Mouse (Mus musculus) neural tube, embryonic 13.5 days (tissue): Measurements from ENCODE around the gene C77080. TPM values are rescaled to one million over a fixed set of nuclear protein-coding genes. Genes with fewer than 3 reads are reported as not detected.

Source experiments
- ATAC-seq: fragments of 200-750 bp; cut with Nextera tagmentation; 2 replicates; pipeline ENCODE4 v1.8.0; 2017; ENCODE audit warnings: low read depth, mild to moderate bottlenecking, moderate TSS enrichment, moderate library complexity
- H3K27ac ChIP-seq: fragments of 300-500 bp; sonication (generic); replicated peaks from 2 replicates; pipeline ENCODE4 v1.5.1; 2015; ENCODE audit warnings: moderate library complexity, mild to moderate bottlenecking, inconsistent platforms
- H3K27me3 ChIP-seq: fragments of 300-500 bp; sonication (generic); 2 replicates; pipeline ENCODE4 v1.6.1; 2015; ENCODE audit warnings: mild to moderate bottlenecking, inconsistent platforms
- H3K36me3 ChIP-seq: fragments of 300-500 bp; sonication (generic); 2 replicates; pipeline ENCODE4 v1.6.1; 2015; ENCODE audit warnings: mild to moderate bottlenecking, inconsistent platforms
- H3K4me1 ChIP-seq: fragments of 300-500 bp; sonication (generic); replicated peaks from 2 replicates; pipeline ENCODE4 v1.6.1; 2015; ENCODE audit warnings: inconsistent platforms
- H3K4me2 ChIP-seq: fragments of 300-500 bp; sonication (generic); 2 replicates; pipeline ENCODE4 v1.6.1; 2015; ENCODE audit warnings: inconsistent platforms, mild to moderate bottlenecking, moderate library complexity
- H3K4me3 ChIP-seq: fragments of 300-500 bp; sonication (generic); 2 replicates; pipeline ENCODE4 v1.5.1; 2015; ENCODE audit warnings: mild to moderate bottlenecking, inconsistent platforms
- H3K9ac ChIP-seq: fragments of 300-500 bp; sonication (generic); 2 replicates; pipeline ENCODE4 v1.6.1; 2015; ENCODE audit warnings: moderate library complexity, mild to moderate bottlenecking, inconsistent platforms
- H3K9me3 ChIP-seq: fragments of 300-500 bp; sonication (generic); 2 replicates; pipeline ENCODE4 v1.6.1; 2016; ENCODE audit warnings: inconsistent platforms
- WGBS: fragments of 180-500 bp; shearing (Covaris S2); methylation state at CpG from one replicate; pipeline ENCODE4 v1.1.7; 2015; 5-methylcytosine and 5-hydroxymethylcytosine counted together
- polyA plus RNA-seq: library from polyadenylated mRNA; unstranded; fragments of >200 nt; fragmentation: Nextera tagmentation; extraction: Ambion mirVana; gene quantifications from 2 replicates; pipeline ENCODE4 v1.2.1, GENCODE M21; 2015

C77080 gene
- polyA plus RNA-seq, 1 experiment from 2014 or later: 10.3 TPM

DNA sequence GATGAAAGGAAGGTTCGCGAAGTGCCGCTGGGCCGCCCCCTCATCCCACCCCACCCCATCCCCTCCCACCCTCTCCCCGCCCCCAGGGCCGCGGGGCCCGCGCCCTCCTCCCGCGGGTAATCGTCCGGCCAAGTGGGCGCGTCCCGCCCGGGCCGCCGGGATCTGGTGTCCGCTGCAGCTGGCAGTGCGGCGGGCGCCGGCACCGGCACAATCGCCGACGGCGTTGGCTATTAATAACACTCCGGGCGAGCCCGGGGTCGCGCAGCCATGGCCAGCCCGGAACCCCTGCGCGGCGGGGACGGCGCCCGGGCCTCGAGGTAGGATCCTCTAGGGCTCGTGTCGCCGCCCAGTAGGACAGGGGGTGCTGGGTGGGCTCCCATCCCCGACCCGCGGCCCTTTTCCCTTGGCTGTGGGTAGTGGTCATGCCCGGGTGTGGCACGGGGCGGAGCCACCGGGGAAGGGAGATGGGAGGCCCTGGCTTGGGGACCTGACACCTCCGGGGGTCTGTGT, 26.3 kb upstream of the C77080 start, which contains the start of gene Sync:
Sync (plus strand) TSS at position 146 of the 510 bp plus-strand sequence.
- peak; percentile 72 for ATAC-seq
- Histone ChIP-seq H3K9me3 (no peaks in the 10 kb centered on the region), H3K9ac (peak within 1 kb of the TSS; percentile 74), H3K4me2 (peak within 1 kb of the TSS; percentile 87), H3K36me3 (no peaks in the 10 kb centered on the region), H3K27me3 (peaks cover 21% of the 10 kb centered on the region), H3K4me1 (peaks cover 27% of the 10 kb centered on the region), H3K27ac (peak within 1 kb of the TSS; percentile 28; the same call in 1 of the 2 replicates), H3K4me3 (peak within 1 kb of the TSS; percentile 50)
- WGBS: 1% methylated on average over 52 of the region's 53 CpGs

DNA sequence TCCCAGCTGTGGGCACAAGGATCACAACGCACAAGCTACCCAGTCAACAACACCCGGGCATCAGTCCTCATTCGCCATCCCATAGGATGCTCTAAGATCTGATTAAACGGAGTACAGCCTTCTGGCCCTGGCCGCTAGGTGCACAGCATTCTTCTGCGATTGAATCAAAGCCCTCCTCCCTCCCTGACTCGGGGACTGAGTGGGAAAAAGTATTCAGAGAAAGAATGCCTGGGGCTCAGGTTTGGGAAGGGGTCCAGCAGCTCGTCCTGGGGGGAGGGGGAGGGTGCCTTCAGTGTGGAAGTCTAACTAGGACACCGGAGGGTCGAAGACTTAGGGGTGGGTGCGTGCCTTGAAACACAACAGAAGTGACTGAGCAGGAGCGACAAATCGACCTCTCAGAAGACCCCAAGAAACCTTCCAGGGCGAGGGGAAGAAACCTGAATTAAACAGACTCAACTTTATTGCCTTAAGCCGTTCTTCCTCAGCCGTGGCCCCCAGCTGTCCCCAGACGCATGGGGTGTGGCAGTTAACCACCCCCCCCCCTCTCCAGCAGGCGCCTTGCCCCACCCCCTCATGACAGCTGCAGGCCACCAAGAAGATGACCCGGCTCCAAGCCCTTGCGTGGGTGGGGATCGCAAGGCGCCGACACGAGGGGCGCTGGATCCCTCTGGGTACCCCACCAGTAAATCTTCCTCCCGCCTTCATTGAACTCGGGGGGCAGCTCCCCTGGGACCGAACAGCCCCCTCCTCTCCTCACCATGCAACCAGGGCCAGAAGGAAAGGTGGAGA, 25.7 kb upstream of the C77080 start:
- Histone ChIP-seq H3K9ac (peak overlapping the region; percentile 74), H3K27ac (peak overlapping the region; percentile 28; the same call in 1 of the 2 replicates), H3K4me2 (peak overlapping the region; percentile 87), H3K27me3 (peaks cover 21% of the 10 kb centered on the region), H3K9me3 (no peaks in the 10 kb centered on the region), H3K4me3 (peak overlapping the region; percentile 50), H3K4me1 (peaks cover 27% of the 10 kb centered on the region), H3K36me3 (no peaks in the 10 kb centered on the region)
- WGBS: 4% methylated on average over 28 of the region's 28 CpGs
- ATAC-seq: peak; percentile 51

DNA sequence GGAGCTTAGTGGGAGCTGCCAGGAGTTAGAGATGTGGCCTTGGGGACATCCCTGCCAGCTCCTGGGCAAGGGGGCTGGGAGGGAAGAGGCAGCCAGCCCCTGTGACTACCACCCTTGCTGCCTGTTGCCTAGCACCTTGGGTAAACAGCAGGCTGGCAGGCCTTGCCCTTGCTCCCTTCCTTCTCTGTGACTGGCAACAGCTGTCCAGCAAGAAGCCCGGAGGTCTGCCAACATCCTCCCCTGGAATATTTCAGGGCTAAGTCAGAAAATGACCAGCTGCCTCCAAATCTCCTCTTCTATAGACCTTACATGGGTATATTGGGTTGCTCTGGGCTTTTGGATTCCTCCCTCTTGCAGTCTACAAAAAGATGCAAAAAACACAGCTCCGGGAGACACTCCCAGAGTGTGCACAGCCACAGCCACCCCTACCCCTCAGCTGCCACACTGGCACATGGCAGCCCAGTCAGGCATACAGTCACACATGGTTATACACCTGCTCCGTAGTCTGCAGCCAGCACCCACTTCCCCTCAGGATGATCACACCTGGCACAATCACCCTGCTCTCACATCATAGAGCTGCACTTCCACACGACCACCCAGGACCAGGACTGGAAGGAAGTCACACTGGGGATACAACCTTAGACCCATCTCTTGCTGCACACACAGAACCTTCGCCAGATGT, 24.9 kb upstream of the C77080 start:
- H3K27me3 ChIP-seq: peaks cover 21% of the 10 kb centered on the region
- no peaks in the 10 kb centered on the region for H3K9me3 ChIP-seq
- no peaks in the 10 kb centered on the region for H3K36me3 ChIP-seq
- 0 out of 2 replicates have a peak, but pooled peaks have one; percentile 34 for ATAC-seq
- 66% methylated on average over 5 of the region's 5 CpGs for WGBS
- H3K4me1 ChIP-seq: peaks cover 27% of the 10 kb centered on the region
- H3K27ac ChIP-seq: no peak overlapping the region
- no peak overlapping the region for H3K4me3 ChIP-seq
- peak overlapping the region; percentile 87 for H3K4me2 ChIP-seq
- H3K9ac ChIP-seq: 0 out of 2 replicates have a peak overlapping the region, but pooled peaks have one; percentile 74

DNA sequence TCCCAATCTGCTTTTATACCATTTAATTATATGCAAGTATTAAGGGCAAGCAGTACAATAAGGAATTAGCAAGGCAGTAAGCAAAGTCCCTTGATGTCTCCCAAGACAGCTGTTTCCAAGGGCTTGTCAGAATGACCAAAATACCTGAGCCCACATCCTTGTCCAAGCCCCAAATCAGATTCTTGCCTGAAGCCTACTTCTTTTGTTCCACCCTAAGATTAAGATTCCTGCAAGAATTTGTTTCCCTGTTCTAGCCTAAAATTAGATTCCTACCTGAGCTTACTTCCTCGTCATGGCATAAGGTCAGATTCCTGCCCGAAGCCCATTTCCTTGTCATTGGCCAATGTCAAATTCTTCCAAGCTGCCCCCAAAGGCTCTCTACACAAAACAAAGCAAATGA, 23.5 kb upstream of the C77080 start:
- Histone ChIP-seq H3K36me3 (no peaks in the 10 kb centered on the region), H3K9me3 (no peaks in the 10 kb centered on the region), H3K27ac (no peak overlapping the region), H3K4me1 (peaks cover 27% of the 10 kb centered on the region), H3K4me2 (no peak overlapping the region), H3K4me3 (no peak overlapping the region), H3K27me3 (peaks cover 21% of the 10 kb centered on the region), H3K9ac (no peak overlapping the region)
- WGBS: 89% methylated on average over 2 of the region's 2 CpGs
- ATAC-seq: no peak

DNA sequence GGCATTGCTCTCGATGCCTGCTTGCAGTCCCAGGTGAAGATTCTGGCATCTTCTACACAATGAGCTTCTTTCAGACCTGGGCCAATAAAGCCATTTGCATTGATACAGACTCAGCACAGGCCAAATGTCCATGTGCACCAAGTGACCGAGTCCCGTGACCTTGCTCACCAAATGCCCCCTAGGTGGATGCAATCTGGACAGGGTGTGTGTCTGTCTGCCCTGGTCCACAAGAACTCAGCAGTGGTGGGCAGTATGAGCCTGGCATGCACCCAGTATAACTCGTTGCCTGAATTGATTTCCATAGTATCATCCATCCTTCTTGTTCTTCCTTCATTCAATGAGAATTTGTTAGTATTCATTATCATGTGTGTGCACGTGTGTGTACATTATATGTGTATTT, 22.0 kb upstream of the C77080 start:
- ATAC-seq: no peak
- no peak overlapping the region for H3K27ac ChIP-seq
- H3K9ac ChIP-seq: no peak overlapping the region
- H3K27me3 ChIP-seq: peaks cover 18% of the 10 kb centered on the region
- H3K4me3 ChIP-seq: no peak overlapping the region
- H3K4me2 ChIP-seq: no peak overlapping the region
- H3K9me3 ChIP-seq: no peaks in the 10 kb centered on the region
- 78% methylated on average over 5 of the region's 5 CpGs for WGBS
- no peaks in the 10 kb centered on the region for H3K36me3 ChIP-seq
- peaks cover 26% of the 10 kb centered on the region for H3K4me1 ChIP-seq

DNA sequence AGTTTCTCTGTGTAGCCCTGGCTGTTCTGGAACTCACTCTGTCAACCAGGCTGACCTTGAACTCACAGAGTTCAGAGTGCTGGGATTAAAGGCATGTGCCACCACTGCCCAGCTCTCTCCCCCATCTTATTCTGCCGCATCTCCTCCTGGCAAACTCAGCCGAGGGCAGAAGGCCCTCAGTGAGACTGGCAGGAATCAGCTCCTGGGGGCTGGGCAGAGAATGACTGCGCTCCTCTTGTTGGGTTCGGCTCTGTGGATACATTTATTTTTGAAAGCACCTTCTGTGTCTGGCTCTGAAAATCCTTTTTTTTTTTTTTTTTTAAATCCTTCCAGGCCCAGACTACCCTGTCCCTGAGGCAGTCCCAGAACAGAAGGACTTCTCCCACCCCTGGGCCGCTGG, 21.6 kb upstream of the C77080 start:
- Histone ChIP-seq H3K4me3 (no peak overlapping the region), H3K9ac (no peak overlapping the region), H3K4me2 (no peak overlapping the region), H3K27me3 (peaks cover 15% of the 10 kb centered on the region), H3K27ac (no peak overlapping the region), H3K36me3 (no peaks in the 10 kb centered on the region), H3K4me1 (peaks cover 22% of the 10 kb centered on the region), H3K9me3 (no peaks in the 10 kb centered on the region)
- 84% methylated on average over 5 of the region's 5 CpGs for WGBS
- no peak for ATAC-seq

DNA sequence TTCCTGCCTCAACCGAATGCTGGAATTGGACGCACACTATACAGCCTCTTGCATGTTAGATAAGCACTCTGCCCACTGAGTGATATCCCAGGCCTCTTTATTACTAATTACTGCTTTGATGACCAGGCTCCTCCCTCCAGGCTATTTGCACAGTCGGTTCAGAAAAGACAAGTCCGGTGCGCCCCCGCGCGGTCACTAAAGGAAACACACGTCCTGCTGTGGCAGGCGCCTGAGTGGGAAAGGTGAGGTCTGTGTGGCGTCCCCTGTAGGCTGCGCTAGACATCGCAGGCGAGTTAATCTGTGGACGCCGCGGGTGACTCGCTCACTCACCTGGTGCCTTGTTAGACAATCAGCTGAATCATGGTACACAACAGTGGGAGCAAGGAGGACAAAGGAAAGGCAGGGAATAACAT, 15.3 kb upstream of the C77080 start:
- Histone ChIP-seq H3K9me3 (no peaks in the 10 kb centered on the region), H3K4me1 (peaks cover 3% of the 10 kb centered on the region; the same call in 1 of the 2 replicates), H3K9ac (no peak overlapping the region), H3K36me3 (no peaks in the 10 kb centered on the region), H3K27me3 (no peaks in the 10 kb centered on the region), H3K27ac (no peak overlapping the region), H3K4me3 (no peak overlapping the region), H3K4me2 (no peak overlapping the region; the same call in 1 of the 2 replicates)
- peak; percentile 72 for ATAC-seq
- 2% methylated on average over 18 of the region's 18 CpGs for WGBS

DNA sequence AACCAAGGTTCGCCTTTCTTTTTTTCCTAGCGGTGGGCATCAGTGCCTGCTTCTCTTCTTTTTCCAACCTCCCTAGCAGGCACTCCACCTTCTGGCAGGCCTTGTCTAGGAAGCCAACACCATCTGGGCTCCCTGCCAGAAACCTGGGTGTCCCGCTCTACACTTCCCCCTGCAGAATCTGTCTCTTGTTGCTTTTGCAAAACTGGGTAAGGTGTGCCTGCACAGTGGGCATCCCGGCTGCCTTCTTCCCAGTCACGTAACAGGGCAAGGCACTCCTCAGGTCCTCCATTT, 11.5 kb upstream of the C77080 start:
- Histone ChIP-seq H3K9ac (no peak overlapping the region), H3K36me3 (no peaks in the 10 kb centered on the region), H3K27me3 (no peaks in the 10 kb centered on the region), H3K9me3 (no peaks in the 10 kb centered on the region), H3K4me1 (peaks cover 3% of the 10 kb centered on the region; the same call in 1 of the 2 replicates), H3K4me3 (no peak overlapping the region), H3K27ac (no peak overlapping the region), H3K4me2 (no peak overlapping the region)
- no peak for ATAC-seq
- 47% methylated on average over 5 of the region's 5 CpGs for WGBS

DNA sequence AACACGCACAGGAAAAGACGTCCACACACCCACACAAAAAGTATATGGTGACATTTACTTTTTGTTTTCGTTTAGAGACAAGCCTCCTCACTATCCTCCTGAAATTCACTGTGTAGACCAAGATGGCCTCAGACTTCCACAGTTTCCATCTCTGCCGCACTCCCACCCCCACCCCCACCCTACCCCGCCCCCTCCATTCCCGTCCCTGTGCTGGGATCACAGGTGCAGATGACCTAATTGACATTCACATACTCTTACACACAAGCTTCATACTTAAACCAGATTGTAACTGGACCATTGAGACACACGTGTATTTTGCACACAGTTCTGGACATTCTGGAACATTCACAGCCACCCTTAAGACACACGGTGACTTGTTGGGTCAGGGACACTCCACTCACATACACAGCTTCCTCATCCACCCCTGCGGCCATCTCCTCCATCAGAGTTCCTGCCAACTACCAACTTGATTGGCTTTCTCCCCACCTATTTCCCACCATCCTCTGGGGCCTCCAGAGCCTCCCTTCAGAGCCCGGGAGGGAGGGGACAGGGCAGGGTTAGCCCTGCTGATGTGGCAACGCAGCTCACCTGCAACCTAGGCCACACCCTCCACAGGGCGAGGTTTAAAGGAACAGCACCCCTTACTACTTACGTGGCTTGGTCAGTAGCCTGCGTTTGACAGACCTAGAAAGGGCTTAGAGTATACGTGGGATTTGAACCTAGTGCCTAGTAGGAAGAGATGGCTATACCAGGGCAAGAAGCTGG, 11.0 kb upstream of the C77080 start:
- Histone ChIP-seq H3K4me3 (no peak overlapping the region), H3K9me3 (no peaks in the 10 kb centered on the region), H3K4me1 (peaks cover 3% of the 10 kb centered on the region; the same call in 1 of the 2 replicates), H3K4me2 (no peak overlapping the region), H3K9ac (no peak overlapping the region), H3K27ac (no peak overlapping the region), H3K36me3 (no peaks in the 10 kb centered on the region), H3K27me3 (no peaks in the 10 kb centered on the region)
- ATAC-seq: no peak
- 34% methylated on average over 15 of the region's 15 CpGs for WGBS

DNA sequence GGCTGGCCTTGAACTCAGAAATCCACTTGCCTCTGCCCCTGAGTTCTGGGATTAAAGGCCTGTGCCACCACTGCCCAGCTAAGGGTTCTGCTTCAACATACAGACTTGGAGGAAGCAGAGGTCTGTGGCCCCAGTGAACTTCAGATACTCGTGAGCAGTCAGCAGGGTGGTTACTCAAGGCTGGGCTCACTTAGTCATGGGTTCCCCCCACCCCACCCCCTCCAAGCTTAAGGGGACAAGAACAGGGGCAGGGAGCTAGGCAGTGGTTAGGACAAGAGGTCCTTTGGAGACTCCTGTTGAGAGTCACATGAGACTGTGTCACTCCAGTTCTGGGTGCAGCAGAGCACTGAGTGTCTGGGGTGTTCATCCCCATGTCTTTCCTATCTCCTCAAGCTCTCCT, 7.5 kb upstream of the C77080 start:
- no peaks in the 10 kb centered on the region for H3K9me3 ChIP-seq
- 46% methylated on average over 1 of the region's 1 CpGs for WGBS
- H3K27me3 ChIP-seq: no peaks in the 10 kb centered on the region
- no peak overlapping the region for H3K4me3 ChIP-seq
- H3K36me3 ChIP-seq: no peaks in the 10 kb centered on the region
- no peak for ATAC-seq
- no peak overlapping the region for H3K4me2 ChIP-seq
- no peak overlapping the region for H3K9ac ChIP-seq
- H3K27ac ChIP-seq: no peak overlapping the region
- H3K4me1 ChIP-seq: peaks cover 1% of the 10 kb centered on the region

DNA sequence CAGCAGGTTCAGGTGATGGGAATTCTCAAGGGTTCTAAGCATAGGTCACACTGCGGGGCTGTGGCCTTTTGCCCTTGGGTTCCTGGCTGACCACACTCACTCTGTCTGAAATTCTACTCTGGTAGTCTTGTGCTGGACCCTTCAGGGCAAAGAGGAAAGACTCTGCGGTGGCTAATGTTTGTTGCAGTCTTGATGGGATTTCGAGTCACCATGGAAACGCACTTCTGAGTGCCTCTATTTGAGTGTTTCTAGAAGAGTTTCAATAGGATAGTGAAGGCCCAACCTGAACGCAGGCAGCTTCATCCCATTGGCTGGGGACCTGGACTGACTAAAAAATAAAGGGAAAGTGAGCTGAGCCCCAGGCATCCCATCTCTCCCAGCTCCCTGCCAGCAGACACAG, 5.6 kb upstream of the C77080 start:
- Histone ChIP-seq H3K9me3 (no peaks in the 10 kb centered on the region), H3K27me3 (no peaks in the 10 kb centered on the region), H3K4me2 (no peak overlapping the region), H3K4me1 (peaks cover 9% of the 10 kb centered on the region), H3K36me3 (no peaks in the 10 kb centered on the region), H3K9ac (no peak overlapping the region), H3K27ac (no peak overlapping the region), H3K4me3 (no peak overlapping the region)
- no peak for ATAC-seq
- WGBS: 65% methylated on average over 5 of the region's 5 CpGs

DNA sequence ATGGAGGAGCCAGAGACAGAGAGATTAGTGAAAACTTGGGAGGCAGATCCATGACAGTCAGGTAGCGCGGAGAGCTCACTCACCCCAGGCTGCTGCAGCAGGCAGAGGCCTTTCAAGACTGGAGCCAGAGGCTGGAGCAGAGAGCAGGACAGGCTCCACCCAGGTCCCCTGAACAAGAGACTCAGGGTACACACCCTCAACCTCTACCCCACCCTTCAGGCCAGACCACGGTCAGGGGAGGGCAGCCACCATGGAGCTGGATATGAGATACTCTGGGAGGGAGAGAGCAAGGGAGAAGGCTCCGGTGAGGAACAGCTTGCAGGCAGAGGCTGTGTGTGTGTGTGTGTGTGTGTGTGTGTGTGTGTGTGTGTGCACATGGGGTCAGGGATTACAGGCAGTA, 5.0 kb upstream of the C77080 start:
- Histone ChIP-seq H3K36me3 (no peaks in the 10 kb centered on the region), H3K27me3 (no peaks in the 10 kb centered on the region), H3K4me1 (peaks cover 9% of the 10 kb centered on the region), H3K9me3 (no peaks in the 10 kb centered on the region), H3K9ac (no peak overlapping the region), H3K4me3 (no peak overlapping the region), H3K27ac (no peak overlapping the region), H3K4me2 (no peak overlapping the region)
- no peak for ATAC-seq
- WGBS: 87% methylated on average over 4 of the region's 4 CpGs
